Mouse (Mus musculus) 3134 (cell line): ENCODE results near the gene Sbno2.

Experiments
- DNase-seq: peaks from one replicate; pipeline ENCODE4 v3.0.0-alpha.2; 2011; ENCODE audit warnings: low spot score; ENCODE audit not compliant: insufficient read length; ENCODE audit errors: extremely low read depth

Gene Sbno2

DNA sequence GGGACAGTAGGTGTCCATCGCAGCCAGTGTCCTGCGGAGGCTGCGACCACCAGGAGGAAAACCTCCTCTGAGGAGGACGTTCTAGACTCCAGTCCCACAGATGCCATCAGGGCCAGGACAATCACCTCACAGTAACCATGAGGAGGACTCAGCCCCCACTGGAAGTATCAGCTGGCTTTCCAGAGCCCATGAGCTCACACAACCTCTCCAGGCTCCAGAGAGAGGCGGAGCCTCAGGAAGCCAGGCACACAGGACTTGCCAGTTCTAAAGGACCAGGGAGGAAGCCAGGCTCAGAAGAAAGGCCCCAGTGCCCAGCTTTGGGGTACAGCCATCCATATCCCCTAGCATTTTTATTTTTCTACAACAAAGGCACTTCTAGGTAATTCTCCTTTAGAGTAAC, 9.8 kb downstream of the Sbno2 start:
- no peak for DNase-seq

DNA sequence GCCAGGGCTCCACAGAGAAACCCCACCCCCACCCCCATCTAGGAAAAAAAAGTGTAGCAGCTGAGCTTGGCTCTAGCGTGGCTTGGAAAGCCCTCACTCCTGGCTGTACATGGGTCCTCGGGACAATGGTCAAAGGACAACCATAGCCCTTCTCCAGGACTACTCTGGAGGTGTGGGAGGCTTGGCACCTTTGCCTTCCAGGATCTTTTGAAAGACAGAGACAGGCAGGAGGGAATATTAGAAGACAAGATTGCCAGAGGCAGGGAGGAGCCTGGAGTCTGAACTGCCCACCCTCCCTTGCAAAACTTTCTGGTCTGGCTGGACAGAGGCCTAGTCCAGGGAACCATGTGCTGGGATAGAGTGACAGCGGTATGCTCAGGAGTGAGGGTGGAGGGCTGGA, 10.7 kb downstream of the Sbno2 start:
- DNase-seq: no peak

DNA sequence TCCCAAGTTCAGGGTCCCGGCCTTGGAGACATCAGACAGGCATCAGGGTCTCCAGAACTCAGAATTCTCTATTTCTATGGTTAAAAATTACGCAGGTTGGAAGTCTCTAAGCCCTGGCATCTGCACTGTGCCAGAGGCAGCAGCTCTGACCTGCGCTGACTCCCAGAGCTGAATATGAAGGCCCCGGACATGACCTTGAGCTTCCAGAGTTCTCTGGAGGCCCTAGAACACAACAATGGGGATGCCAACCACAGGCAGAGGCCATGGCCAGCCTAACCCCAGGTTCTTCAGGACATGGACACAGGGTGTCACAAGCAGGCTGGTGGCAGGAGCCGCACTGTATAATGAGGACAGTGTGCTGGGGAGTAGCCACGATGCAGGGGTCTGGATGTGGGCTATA, 11.3 kb downstream of the Sbno2 start:
- no peak for DNase-seq

DNA sequence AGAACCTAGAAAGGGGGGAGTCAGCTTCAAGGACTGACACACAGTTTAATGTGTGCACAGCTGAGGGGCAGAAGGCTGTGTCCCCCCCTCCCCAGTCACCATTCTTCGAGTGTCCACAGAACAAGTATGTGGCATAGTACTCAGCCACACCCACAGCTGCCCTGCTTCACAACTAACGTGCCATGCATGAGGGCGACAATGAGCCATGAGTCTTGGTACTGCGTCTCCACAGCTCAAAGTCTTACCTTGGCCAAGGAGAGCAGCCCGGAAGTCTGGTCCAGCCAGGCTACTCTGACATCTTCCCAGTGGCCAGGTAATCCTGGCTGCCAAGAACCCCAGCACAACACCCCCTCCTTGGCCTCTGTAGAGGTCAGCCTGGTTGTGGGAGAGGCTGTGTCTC, 12.7 kb downstream of the Sbno2 start:
- DNase-seq: no peak

DNA sequence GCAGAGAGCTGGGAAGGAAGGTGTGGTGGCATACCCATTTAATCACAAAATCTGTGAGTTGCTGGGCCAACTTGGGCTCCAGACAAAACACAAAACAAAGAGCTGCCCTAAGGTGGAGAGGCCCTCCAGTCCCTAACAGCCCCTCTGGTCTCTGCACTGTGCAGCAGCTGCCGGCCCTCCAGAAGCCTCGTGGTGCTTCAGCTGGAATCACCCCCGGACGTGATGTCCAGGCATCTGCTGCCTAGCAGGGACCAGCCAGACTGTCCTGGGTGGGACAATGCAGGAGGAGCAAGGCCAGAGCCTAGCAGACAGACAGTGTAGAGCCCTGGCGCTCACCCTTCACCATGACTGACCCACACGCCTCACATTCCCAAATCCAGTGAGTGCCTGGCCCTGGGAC, 13.8 kb downstream of the Sbno2 start:
- no peak for DNase-seq

DNA sequence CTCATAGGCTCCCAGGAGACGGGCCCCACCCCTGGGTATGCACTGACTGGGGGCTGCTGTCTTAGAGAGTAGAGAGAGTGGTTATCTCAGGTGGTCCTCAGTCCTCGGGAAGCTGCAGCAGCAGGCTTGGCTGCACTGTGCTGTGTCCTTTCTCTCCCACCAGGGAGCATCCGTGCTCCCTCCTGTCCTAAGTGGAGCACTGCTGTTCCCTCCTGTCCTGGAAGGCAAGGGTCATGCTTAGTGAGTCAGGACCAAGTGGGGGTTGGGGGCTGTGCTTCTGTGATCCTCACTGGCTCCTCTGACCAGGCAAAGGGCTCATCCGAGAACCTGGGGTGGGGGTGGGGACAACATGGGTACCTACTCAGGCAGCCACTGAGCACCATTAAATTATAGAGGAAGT, 16.2 kb downstream of the Sbno2 start:
- DNase-seq: no peak

DNA sequence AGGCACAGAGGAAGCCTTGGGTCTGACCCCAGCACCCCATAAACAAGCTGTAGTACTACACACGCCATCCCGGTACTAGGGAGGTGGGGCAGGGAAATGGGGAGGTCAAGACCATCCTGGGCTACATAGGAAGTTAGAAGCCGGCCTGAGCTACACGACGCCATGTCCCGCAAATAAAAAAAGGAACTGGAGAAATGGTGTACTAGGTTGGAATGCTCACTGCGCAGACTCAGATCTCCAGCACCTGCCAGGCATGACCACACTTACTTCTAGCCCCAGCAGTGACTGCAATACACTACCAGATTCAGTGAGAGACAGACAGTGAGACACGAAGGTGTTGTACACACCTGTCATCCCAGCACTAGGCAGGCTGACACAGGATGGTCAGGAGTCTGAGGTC, 17.9 kb downstream of the Sbno2 start:
- DNase-seq: no peak

DNA sequence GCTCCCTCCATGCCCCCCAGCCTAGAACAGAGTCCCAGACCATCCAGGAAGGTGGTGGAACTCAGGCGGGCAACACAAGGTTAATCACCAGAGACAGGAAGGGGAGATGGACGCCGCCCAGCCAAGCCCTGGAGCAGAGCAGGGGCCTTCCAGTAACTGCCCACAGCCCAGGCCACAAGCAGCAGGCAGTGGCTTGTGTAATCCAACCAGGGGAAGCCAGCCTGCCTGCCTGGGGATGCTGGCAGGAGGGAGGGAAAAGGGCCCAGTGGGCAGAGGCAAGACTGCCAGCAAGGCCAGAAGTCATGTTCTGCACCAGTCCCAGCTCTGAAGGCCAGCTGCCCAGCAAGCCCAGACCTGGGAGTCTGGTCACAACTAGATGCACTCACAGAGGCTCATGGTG, 18.5 kb downstream of the Sbno2 start:
- peak; percentile 65 for DNase-seq

DNA sequence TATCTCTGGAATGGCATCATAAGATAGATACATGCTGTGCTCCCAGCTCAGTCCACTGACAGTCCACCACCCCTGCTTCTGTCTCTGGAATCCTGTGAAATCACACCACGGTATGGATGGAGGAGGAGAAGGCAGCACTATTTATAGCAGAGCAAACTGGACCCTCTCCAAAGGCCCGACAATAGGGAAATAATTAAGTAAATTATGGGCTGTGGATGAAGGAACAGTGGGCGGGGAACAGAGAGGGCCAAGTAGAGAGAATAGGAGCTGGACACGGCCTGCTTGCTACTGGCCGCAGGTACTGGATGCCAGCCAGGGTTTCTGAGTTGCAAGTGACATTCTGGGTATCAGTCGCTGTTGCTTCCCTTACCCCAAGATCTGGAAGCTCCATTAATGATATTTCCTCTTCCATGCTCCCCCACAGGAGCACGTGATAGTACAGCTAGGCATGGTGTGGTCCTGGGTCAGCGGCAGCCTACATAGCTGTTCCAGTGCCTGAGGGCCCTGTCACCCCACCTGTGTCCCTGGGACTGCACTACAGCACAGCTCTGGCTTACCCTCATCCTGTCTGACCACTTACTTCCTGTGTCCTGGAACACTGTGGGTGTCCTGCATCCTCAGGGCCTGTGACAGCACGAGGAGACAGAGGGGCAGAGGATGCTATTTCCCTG, 20.4 kb downstream of the Sbno2 start:
- DNase-seq: no peak

DNA sequence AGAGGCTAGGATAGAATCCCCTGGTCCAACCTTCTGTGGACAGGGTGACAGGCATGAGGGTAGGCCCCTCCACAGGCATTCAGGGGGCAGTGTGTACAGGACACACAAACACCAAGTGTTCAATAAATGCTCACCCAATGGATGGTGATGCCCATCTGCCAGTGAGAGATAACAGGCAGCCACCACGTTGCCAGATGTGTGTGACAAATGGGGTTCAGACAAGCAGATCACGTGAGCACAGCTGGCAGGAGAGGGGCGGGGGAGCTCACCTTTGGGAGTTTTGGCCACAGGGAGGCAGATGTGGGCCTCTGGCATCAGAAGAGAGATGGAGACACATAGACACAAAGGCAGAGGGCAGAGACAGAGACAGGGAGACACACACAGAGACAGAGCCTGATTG, 24.3 kb downstream of the Sbno2 start:
- DNase-seq: no peak

DNA sequence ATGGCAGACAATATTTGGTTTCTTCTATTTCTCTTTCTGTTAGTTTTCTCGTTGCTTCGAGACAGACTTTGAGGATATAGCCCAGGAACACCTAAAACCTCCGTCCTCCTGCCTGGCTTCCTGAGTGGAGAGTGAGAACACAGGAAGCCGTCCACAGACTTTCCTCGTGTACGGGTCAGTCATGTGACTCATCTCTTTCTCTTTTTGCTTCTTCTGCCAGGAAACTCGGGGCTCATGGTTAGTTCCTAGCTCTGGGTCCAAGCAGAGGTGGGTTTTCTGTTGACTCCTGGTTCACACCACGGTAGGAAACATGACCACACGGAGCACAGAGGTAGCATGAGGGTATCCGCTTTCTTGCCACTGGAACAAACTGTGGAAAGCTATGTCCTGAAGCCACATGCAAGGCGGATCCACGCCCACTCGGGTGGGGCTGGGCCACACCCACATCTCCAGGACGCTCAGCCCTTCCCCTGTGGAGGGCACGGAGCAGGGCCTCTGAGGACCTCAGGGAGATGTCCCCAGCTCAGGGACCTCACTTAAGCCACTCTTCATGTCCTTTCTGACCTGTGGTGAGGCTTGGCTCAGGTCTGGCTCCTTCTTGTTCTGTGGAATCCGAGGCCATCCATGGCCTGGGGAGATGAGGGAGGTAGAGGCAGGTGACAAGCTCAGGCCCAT, 24.8 kb downstream of the Sbno2 start:
- DNase-seq: no peak

DNA sequence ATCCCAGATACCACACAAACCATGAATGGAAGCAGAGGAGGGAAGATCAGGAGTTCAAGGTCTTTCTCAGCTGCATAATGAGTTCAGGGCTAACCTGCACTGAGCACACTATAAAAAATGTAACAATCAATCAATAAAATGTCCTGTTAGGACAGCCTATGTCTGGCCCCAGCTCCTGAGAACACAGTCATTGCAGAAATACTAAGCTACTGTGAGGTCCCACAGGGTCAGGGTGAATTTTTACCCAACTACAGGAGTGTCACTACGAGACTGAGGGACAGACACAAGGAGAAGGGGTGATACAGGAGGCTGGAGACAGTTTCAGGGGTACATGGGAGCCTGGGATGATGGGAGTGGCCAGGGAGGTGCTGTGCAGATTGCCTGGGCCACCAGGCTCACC, 27.0 kb downstream of the Sbno2 start:
- DNase-seq: no peak

DNA sequence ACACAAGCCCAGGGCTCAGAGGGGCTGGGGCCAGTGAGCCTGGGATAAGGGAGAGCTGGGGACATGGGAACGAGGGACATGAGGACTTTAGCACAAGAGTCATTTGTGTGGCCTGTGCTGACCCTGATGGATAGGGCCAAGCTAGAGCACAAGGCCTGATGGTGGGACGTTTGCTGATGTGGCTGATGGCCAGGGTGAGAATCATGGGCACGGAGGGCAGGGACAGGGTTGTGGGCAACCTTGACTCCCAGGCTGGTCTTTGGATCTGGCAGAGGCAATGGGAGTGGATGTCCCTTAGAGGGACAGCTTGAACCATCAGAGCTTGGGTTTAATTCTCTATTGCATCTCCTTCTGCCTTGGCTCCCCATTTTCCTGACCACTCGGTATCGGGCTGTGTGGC, 28.1 kb downstream of the Sbno2 start:
- no peak for DNase-seq

DNA sequence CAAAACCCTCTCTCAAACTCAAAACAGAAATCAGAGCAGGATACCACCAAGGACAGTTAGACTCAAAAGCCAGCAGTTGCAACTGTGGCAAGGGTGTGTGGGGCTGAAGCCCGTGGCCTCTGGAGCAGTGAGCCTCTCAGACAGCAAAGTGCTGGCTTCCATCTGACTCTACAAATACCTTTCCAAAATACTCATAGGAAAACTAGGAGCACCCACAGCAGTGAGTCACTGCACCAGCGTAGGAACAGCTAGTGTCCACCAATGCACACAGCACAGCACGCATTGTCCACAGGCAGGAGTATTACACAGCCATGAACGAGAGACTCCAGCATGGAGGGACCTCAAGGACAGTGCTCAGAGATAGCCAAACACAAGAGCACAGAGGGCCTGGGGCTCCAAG, 29.0 kb downstream of the Sbno2 start:
- DNase-seq: no peak

DNA sequence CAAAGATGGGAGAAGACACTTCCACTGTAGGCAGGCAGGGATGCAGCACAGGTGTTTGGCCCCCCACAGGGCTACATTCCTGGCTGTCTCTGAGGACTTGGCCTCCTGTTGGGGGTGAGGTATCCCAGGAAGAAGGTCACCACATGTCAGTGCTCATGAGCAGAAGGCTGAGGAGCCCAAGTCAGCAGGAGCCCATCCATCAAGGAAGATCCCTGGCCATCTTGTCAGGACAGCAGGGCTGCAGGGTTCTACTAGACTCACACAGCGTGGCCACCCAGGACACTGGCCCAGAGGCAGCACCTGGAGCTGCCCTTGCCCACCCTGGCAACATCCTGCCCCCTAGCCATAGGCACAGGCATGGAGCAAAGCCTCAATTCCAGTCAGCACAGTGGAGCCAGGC, 29.4 kb downstream of the Sbno2 start:
- no peak for DNase-seq

DNA sequence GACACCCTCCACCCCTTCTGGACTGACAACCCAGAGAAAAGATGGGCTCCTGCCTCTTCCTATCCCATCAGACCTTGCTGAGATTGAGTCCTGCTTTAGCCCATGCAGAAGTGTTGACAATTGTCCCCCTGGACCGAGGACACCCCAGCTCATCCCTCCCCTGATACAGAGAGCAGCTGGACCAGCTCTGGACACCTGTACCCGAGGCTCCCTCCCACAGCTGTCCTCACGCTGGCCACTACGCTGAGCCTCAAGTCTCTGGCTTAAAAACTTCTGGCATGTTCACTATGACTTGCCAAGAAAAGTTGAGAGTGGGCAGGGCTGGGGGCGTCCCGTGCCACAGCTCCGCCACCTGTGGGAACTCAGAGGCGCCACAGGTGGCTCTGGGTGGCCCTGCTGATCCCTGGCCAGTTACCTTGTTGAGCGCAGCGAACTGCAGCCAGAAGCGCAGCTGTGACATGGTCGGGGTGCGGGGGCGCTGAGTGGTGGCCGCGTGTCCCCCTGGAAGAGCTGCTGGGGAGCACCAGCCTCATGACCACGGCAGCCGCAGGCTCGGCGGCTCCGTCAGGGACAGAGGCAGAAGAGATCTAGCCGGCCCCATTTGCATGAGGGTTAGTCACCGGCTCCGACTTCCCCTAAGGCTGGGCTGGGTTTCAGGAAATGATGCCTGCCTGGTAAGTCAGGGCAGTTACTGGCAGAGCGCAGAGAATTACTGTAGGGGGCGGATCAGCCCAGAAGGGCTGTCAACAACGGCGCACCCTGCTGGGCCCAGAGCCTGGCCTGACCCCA, 30.4 kb downstream of the Sbno2 start:
- peak; percentile 87 for DNase-seq

DNA sequence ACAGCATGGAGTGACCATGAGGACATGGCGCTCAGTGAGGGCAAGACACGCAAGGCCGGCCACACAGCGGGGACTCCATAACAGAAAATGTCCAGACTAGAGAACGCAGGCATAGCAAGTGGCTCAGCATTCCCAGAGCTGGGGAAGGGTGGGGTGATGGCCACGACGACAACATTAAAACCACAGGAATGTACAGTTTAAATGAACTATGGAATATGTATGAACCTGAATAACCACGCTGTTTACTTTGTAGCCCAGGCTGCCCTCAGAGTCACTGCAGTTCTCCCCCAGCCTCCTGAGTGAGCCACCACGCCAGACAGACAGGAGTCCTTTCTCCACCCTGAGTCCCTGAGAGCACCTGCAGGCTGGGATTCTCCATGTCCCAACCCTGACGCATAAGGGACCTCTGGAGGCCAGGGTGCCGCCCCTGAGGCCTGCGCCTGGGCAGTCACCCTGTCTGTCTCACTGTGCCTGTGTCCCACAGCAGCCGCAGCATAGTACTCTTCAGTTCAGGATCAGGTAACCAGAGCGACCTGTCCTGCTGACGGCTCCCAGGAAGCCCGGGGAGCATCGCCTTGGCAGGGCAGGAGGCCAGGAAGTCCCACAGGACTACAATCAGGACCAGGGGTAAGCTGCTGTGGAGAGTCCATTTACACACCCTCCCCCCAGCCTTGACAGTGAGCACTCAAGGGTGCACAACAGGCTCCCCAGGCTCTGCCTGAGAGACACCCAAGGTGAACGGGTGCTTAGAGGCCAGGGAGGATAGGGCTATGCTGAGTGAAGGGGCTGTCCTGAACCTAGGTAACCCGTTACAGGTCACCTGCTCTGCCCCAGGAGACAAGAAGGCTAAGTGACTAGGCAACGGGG, 32.5 kb downstream of the Sbno2 start:
- DNase-seq: peak; percentile 78

DNA sequence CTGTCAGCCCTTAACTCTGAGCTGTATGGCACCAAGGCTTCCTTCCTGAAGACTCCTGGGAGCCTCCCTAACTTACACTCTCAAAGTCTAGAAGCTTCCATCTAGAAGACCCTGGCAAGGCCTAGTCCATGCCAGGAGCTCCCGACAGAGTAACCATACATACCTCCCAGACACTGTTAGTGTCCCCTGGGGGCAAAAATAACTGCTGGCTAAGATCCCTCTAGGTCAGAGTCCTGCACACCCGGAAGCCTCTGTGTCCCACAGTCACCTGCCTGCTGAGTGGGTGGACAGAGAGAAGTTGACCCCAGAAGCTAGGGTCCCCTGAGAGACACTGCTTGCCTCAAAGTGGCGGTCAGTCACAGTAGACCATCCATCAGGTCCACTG, 33.9 kb downstream of the Sbno2 start:
- DNase-seq: no peak

DNA sequence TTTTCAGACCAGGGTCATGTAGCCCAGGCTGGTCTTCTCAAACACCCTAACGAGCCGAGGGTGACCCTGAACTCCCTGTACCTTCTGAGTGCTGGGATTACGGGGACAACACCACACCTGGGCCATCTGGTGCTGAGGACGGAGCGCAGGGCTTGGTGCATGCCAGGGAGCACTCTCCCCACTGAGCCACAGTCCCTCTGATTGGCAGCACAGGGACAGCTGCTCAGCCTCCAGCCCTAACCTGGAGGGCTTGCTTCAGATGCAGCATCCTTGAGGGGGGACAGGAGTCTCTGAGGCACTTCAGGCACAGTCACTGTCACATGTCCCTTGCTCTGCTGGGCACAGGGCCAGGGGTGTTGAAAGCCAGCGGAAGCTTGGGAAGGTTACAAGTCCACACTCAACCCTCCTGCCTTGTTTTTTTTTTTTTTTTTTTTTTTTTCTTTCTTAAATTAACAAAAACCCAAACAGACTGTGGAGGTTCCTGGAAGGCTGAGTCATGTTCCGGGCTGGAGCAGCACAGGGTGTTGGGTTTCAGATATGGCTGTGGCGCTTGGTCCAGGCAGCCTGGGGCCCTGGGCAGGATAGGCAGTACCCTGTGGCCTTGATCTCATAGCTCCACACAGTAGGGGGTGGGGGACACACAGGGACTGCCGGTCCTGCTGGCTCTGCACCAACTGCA, 34.4 kb downstream of the Sbno2 start:
- peak; percentile 90 for DNase-seq

DNA sequence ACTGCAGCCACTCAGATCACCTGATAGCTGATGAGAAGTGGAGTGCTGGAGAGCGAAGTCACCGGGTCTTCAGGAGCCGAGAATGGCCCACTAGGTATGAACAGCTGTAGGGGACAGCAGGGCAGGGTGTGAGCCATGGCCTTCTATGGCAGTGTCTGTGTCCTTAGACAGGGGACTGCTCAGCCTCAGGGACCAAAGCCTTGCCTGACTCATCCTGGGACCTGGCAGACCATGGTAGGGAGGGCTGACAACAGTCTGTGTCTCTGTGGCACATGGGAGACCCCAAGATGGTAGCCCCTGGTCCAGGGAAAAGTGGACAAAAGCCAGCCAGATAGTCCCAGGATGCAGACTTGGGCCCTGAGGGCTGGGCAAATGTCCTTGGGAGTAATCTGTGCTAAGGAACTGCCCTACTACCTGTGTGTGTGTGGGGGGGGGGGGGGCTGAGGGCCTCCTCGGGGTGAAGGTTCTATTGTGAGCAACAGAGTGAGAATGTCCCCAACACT, 35.4 kb downstream of the Sbno2 start:
- DNase-seq: no peak
